Mouse (Mus musculus) induced T-regulatory cell, adult 2 months (primary cell): ENCODE results near the gene Nlrp4f.

ENCODE experiments used
- DNase-seq: peaks from one replicate; pipeline ENCODE4 v3.0.0-alpha.2; 2012; ENCODE audit warnings: low read depth

Nlrp4f gene

DNA sequence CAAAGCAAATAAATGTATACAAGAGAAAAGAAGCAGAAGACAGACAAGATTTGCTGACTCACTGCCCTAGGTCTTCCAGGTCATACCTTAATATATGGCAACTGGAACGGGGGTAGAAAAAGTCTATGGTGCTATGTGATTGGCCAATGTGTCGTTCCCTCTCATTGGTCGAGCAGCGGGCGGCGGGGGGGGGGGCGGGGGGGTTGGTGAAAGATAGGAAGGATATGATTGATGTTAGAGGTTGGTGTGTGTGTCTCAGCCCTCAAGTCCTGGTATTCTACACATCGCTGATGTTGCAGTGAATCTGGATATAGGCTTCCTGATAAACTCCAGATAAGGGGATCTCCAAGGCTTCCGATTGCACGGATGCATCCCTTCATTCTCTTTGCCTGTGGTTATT lies at the start of gene Nlrp4f:
Gene Nlrp4f (minus strand): TSS at position 101 of the 400 bp plus-strand sequence.
- DNase-seq = no peak

DNA sequence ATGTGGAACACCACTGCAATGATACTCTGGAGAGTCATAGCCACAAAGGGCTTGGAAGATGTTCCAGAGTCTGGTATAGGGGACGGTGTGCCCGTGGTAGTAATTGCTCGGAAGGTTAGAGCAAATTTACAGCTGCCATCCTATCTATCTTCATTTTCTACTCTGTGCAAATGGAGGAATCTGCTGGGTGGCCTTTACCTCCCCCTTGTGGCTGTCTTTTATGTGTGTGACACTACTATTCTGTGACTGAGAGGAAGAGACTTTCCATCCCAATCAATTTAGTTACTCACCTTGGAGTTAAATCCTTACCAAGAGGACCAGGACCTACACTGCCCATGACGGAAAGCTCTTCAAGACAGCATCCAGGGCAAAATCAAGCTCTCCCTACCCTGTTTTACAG lies 37.5 kb upstream of the Nlrp4f start:
- DNase-seq = peak; percentile 67

DNA sequence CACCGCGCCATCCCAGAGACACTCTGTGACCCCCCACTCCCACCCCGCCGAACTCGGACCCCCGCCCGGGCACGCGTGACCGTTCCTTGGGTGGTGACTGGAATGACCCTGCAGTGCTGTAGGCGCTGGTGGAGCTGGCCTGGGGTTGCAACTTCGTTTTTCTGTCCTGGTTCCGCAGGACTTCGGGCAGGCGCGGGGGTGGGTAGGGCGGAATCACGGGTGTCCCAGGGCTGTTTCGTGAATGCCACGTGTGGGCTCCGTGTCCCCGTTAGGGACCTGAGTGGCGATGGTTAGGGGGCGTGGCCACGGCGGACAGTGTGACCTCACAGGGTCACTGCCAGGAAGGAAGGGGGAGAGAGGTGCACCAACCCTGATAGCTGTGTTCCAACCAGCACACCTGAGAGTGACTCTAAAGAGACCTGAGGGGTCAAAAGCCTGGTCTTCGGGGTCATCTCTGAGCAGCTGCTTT lies 36.6 kb upstream of the Nlrp4f start:
- DNase-seq = peak; percentile 34

DNA sequence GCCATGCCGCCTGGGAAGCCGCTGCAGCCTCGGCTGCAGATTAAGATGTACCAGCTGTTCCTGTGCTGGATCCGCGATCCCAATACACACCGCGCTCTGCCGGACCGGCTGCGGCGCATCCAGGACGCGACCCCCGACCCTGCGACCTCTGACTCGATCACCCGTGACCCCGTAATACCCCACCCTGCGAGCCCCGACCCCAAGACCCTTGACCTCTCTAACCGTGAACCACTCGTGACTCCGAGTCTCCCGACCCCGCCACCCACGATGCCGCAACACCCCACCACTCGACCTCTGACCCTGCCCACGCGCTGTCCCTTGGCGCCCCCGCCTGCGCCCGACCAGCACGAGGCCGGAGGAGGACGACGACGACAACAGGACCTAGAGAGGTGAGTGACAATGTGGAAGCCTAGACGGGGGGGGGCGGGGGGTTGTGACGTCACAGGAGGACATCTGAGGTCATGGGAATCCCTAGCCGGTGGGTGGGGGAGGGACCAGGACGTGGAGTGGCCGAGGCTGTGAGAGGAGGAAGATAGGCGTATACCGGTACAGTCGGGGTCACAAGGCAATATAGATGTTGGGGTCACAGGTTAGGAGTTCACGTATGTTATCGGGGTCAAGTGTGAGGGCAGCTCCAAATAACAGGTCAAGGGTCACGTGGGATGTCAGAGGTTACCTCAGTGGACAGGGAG lies 36.0 kb upstream of the Nlrp4f start:
- DNase-seq = peak; percentile 83

DNA sequence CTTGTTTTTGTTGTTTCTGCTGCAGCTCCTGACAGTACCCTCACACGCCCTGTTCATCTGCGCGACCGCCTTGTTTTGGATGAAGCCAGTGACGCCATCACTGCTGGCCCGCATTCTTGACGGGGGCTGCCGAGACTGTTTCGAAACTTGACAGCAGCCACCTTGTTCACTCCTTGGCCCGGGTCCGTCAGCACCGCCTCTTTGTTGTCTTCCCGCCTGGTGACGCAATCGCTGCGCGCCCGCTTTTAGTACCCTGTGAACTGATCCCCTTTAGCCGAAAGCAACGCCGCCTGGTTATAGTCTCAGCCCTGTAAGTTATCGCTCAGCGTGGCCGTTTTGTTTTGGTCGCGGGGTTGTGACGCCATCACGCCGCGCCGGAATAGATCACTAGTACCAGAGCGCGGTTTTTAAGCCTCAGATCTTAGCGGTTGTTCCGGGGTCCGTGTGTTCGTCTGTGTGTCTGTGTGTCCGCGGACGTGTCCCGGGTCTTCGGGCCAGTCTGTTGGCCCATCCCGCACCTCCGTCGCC lies 35.4 kb upstream of the Nlrp4f start:
- DNase-seq = peak; percentile 96

DNA sequence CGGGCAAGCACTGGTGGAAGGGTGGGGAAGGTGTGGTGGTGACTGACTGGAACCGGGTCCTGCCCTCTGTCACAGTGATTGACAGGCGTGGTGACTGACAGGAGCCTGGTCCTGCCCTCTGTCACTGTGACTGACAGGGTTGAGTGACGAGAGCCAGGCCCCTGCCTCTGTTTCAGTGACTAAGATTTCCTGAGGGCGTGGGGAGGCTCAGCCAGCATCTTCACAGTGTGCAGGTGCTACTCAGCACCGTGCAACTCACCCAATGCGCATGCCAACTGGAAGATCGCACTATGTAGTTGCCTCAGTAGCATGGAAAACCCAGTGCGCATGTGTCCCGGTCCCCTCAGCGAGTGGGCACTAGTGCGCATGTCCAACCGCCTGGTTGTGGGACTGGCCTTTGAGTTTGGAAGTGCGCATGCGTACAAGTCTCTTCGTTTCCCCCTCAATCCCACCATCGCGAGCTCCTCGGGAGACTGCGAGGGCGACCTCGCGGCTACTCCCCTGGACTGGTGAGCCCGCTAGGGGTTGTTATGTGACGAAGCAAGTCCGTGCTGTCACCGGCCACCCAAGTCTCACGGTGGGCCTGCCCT lies 34.8 kb upstream of the Nlrp4f start:
- DNase-seq = peak; percentile 99

DNA sequence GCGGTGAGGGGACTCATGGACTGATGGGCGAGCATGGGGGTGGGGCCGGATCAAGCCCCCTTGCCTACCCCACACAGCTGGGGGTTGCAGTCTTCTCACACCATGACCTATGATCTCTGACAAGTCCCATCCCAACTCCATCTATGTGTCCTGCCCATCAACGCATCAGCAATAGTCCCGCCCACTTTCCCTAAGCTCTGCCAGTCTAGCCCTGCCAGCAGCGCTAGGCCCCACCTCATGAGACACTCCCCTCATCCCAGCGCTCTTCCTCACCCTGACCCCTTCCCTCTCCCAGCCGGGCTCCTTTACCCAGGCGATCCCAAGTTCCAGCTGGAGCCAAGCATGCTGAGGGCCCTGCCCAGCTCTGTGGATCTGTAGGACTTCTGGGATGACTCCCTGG lies 31.4 kb upstream of the Nlrp4f start:
- no peak for DNase-seq

DNA sequence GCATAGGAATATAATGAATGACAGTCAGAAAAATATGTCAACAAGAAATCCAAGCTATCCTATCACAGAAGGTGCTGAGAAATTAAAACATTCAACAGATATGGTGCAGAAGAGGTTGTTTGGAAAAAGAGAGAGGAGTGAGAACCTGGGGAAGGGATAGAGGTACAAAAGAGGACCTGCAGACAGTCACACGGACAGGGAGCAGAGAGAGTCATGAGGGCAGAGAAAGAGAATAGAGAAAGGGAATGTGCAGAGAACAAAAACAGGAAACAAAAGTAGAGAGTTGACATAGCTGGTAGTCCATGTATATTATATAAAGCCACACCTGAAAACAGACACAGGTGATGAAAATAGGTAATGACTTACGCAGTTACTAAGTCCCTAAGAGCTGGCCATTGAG lies 20.9 kb upstream of the Nlrp4f start:
- DNase-seq = no peak

DNA sequence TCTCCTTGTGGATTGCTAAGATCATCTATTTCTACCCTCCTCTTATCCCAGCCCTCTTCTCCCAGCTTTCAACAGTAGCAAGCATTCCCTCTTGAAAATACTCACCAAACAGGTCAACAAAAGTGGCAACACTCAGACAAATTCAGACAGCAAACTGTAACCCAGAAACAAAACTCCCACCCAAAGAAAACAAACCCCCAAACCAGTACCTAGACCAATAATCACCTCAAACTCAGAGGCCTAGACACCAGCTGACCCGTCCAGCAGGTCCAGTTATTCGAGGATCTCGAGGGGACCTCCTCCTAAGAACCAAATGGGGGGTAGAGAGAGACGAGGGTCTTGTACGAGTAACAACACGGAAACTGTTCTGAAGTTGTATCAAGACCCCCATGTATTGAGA lies 20.2 kb upstream of the Nlrp4f start:
- no peak for DNase-seq

DNA sequence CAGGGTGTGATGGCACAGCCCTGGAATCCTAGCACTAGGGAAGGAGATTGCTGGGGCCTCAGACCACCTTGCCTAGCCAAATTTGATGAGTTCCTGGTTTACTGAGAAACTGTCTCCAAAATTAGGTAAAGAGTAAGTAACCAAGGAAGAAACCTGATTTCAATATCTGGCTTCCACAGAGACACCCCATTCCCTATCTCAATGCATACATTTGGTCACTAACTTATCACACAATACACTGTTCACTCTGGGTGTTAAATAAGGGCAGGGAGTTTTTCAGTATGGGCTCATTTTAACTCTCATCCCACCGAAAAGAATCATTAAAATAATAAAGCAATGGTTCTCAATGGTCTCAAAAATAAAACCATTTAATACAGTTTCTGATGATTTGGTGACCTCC lies 5.1 kb downstream of the Nlrp4f start:
- no peak for DNase-seq

DNA sequence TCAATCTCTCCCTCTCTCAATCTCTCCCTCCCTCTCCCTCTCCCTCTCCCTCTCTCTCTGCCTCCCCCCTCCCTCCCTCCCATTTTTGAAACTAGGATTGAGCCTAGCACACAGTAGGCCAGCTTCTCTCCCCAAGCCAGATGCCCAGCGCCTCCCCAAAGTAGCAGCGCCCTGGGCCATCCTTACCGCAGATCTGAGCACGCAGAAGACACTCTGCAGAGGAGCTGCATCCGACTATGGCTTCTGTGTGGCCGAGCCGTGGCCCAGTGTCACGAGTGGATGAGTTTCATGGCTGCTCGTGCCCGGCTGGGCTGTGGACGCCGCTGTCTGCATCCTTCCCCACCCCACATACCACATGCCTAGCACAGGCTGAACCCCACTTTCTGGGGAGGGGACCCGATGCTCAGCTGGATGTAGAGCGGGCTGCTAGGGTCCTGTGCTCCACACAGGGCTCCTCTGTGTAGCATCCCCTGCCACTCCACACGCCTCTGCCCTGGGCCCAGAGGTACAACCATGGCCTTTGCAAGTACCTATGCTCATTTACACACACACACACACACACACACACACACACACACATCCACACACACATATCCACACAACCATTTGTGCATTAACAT lies 29.2 kb downstream of the Nlrp4f start:
- no peak for DNase-seq

DNA sequence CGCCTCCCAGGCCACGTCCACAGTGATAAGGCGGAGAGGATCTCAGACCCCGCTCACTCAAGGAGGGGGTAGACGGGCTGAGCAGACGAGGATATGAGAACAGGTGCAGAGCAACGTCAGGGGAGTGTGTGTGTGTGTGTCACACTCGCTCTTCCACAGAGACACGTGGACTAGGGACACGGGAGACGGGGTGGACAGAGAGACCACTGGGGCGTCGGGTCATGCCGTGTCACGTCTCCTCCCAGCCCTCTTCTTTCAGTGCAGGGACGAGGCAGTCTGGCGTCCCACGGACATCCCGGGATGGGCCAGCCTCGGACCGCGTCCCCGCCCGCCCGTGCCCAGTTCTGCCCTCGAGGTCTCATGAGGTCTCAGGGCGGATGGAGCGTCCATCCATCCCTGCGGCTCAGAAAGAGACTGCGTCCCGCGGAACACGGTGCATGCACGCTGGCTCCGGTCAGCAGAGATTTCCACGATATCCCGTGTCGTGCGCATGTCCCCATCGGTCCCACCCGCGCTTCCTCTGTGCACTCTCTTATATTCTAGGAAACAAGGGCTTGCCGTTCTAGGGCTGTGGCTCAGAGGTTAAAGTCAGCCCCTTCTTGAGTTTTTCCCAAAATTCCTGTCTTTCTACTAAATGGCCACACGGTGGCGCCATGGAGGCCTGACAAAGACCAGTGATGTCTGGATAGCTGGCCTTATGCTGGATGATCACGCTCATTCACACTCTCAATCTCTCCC lies 29.9 kb downstream of the Nlrp4f start:
- DNase-seq = peak; percentile 76

DNA sequence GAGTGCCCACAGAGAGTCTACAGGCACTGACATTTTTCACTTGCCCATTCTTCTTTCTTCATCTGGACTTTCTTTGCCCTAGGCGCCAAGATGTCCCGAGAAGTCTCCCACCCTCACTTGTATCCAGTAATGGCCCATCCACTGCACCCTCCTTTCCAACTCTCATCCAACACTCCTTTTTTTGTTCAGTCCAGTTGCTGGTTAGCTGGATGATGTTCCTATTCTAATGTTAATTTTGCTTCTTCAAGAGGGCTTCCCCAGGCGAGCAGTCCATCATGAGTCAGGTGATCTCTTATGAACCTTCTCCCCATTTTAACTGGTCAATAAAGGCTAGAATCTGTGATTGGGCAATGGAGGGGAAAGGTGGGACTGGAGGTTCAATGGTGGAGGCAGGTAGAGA lies 31.7 kb downstream of the Nlrp4f start:
- no peak for DNase-seq

DNA sequence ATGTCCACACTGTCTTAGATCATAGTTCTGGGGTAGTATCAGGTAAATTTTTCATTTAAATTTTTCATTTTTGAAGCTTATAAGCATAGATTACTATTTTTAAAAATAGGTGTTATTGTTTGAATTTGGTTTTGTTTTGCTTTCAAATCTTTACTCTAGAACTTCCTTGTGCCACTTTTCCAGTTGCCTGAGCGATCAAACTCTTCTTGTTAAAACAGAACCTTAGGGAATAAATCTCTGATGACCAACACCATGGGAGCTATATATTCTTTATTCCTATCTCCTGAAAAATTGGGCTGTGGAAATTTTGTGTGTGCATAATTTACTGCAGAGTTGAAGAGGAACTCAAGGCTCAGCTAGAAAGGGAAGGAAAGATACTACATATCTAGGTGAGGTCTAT lies 55.8 kb downstream of the Nlrp4f start, which contains the start of gene Olfr466:
Gene Olfr466 (plus strand): TSS at position 301 of the 400 bp plus-strand sequence.
- DNase-seq = no peak

DNA sequence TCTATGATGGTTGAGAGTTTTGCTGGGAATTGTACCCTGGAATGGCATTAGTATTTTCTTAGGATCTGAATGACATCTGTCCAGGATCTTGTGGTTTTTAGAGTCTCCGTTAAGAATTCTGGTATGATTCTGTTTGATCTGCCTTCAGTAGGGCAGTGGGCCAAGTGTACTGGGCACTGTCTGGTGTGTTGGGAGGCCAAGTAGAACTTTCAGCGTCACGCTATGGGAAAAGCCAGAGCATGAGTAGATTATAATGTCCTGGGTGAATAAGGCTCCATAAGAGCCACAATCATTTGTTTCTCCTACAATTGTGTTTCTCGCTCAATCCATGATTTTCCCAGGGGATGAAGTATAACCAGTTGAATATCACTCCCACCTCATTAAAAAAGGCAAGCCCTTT lies 68.0 kb downstream of the Nlrp4f start, which contains the start of gene Olfr465-ps1:
Gene Olfr465-ps1 (plus strand): TSS at position 301 of the 400 bp plus-strand sequence.
- no peak for DNase-seq
